Mouse (Mus musculus) kidney, adult 9 months (tissue): ENCODE results near the gene Rtl10.
"Not testable (repeated sequence)": the region's sequence is repeated elsewhere in the genome, so short reads cannot be mapped to it uniquely, and the experiment has no call there.

ENCODE experiments used
- DNase-seq: peaks from one replicate; pipeline ENCODE4 v3.0.0; 2022

The Rtl10 gene

DNA sequence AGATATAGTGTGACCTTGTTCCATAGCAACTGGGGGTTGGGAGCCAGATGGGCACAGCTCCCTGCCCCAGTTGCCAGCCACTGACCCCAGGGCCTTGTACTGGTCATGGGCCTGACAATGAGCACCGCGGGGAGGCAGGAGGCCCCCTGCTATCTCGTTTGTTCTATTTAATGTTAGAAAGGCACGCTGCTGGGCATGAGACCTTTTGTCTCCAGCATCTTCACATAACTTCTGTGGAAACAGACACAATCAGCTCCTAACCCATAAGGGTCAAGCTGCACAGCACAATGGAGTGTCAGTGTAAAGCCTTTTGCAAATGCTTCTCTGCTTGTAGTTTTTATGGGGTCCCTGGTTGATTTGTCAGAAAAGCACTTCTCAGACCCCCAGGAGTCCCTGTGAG lies 14.3 kb upstream of the Rtl10 start:
- DNase-seq, result no peak

GRCm38 (mm10) chr16:18484794-18485435 lies 13.8 kb upstream of the Rtl10 start:
- no peak for DNase-seq

DNA sequence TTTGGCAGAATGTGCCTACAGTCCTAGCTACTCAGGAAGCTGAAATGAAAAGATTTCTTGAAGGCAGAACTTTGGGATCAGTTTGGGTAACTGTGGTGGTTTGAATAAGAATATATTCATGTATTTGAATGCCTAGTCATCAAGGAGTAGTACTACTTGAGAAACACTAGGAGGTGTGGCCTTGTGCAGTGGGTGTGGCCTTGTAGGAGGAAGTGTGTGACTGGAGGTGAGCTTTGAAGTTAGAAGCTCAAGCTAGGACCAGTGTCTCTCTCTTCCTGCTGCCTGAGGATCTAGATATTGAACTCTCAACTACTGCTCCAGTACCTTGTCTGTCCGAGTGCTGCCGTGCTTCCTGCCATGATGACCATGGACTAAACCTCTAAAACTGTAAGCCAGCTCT lies 12.6 kb upstream of the Rtl10 start:
- no peak for DNase-seq

DNA sequence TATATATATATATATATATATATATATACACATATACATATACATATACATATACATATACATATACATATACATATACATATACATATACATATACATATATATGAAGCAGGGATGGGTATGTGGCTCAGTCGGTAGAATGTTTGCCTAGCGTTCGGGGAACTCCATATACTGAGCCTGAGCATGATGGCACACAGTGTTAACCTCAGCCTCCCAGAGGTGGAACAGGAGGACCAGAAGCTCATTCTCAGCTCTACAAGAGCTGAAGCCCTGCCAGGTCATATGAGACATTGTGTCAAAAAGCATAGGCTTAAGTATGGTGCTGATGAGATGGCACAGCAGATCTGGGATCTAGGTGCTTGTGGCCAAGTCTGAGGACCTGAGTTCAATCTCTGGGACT lies 8.4 kb upstream of the Rtl10 start:
- no peak for DNase-seq

- DNase-seq, result no peak
Measured at GRCm38 (mm10) chr16:18490894-18491293, 7.8 kb upstream of the Rtl10 start.

- DNase-seq, result peak; percentile 52
Measured at GRCm38 (mm10) chr16:18497865-18498515, 711 bp upstream of the Rtl10 start.

- DNase-seq, result no peak
Measured at GRCm38 (mm10) chr16:18498996-18499395, 295 bp downstream of the Rtl10 start.

GRCm38 (mm10) chr16:18501531-18501930 lies 2.8 kb downstream of the Rtl10 start:
- DNase-seq, result no peak

- DNase-seq, result no peak
Measured at GRCm38 (mm10) chr16:18503566-18504342, 5.1 kb downstream of the Rtl10 start.

GRCm38 (mm10) chr16:18506524-18507199 lies 8.0 kb downstream of the Rtl10 start:
- no peak for DNase-seq

GRCm38 (mm10) chr16:18507200-18507549 lies 8.5 kb downstream of the Rtl10 start:
- DNase-seq, result no peak

DNA sequence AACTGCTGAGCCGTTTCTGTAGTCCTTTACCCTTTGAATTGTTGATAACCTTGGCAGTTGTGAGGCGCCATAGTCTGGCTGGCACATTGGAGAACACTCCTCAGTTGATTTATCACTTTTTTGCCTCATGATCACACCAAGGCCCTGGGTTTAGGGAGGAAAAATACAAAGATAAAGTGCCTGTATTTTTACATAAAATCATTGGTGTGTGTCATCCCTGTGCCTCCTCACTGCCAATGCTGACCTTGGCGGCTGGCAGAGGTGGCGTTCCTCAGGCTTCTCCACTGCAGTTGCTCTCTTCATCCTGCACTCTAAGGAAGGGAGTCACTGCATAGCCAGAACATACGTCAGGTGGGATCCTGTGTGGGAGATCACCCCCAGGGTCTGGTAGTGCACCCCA lies 13.0 kb downstream of the Rtl10 start:
- no peak for DNase-seq

DNA sequence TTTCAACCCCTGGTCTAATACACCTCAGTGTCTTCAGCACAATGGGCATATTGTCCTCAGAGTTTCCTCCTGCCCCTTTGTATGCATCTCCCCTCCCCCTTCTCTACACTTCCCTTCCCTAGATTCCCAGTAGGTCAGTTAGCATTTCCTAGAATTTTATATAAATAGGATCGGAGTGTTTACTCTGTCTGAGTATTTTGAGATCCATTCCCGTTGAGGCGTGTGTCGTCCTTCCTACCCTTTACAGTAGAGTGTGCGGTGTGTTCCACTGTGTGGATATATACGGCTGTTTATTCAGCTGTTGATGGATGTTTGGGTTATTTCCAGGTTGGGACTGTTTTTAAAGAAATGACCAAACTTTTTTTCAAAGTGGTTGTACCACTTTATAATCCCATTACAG lies 14.8 kb downstream of the Rtl10 start:
- no peak for DNase-seq

- DNase-seq, result no peak
Measured at GRCm38 (mm10) chr16:18518091-18518490, 19.4 kb downstream of the Rtl10 start.

- no peak for DNase-seq
Measured at GRCm38 (mm10) chr16:18523563-18524245, 25.0 kb downstream of the Rtl10 start.

DNA sequence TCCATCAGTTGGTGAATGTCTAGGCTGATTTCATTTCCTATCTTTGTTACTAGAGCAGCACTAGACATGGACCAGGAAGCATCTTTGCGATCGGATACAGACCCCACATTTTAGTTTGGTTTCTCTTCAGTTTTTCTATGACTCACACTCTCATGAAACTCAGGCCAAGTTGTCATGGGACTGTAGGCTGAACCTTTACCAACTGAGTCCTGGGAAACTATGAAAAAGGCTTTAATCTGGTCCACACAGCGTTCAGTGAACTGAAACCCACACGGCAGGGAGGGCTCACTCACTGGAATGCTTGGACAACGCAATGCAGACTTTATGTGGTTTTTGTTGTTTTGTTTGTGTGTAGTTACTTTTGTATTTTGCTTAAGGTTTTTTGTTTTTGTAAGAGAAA lies 30.0 kb downstream of the Rtl10 start:
- DNase-seq, result no peak

DNA sequence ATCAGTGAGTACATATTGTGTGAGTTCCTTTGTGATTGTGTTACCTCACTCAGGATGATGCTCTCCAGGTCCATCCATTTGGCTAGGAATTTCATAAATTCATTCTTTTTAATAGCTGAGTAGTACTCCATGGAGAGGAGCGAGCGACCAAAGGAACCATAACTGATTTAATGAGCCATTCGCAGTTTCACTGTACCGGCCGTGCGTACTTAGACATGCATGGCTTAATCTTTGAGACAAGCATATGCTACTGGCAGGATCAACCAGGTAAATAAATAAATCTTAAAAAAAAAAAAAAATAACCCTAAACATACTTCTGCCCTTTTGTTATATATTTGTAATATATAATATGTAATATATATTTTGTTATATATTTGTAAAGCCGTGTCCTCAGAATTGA lies 34.4 kb downstream of the Rtl10 start:
- not testable (repeated sequence) for DNase-seq

DNA sequence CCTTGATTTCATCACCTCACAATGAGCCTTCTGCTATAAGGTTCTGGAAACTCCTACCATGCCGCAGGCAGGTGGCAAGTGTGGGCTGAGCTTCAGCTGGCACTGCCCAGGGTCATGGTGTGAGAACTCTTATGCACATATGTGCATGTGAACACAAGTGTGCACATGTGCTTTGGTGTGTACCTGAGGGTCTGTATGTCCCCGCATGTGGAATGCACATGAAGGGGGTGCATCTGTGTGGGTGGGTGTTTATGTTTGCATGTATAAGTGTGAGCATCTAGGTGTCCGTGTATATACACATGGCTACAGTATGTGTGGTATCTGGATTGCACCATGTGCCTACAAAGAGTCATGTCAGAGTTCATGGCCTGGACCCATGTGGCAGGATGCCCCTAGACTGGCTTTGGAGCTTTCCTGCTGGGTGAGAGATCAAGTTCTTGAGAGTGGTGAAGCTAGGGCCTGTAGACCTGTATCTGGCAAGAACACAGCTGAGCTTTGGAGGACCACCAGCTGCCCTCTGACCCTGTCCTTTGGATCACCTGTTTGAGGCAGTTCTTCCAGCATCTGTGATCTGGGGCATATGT lies 38.8 kb downstream of the Rtl10 start:
- no peak for DNase-seq

DNA sequence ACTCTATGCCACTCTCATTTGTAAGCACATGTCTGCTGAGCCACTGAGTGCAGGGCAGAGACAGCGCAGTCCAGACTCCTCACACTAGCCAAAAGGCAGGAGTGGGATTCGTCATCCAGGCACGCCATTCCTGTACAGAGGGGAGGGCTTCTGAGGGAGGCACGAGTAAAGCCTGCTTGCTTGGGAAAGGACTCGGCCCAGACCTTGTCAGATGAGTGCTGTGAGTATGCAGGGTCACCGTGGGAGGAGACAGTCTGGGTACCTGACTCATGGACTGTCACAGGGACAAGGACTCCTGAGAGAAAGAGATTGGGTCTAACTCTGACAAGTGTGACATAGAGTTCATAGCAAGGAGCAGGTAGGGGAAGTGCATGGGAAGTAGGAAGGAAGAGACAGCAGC lies 40.6 kb downstream of the Rtl10 start:
- no peak for DNase-seq

GRCm38 (mm10) chr16:18543151-18543829 lies 44.6 kb downstream of the Rtl10 start:
- DNase-seq, result no peak

GRCm38 (mm10) chr16:18547891-18548290 lies 49.2 kb downstream of the Rtl10 start:
- no peak for DNase-seq
